Mouse (Mus musculus): ENCODE data around the gene Bpi. TPM values are rescaled to one million over a fixed set of nuclear protein-coding genes. Genes with fewer than 3 reads are reported as not detected.

Bpi gene
- not detected in 2 replicates for polyA plus RNA-seq (2015; fragmentation: Nextera tagmentation; extraction: Ambion mirVana)

- Histone ChIP-seq H3K9me3 (no peaks in the 10 kb centered on the region), H3K27me3 (no peaks in the 10 kb centered on the region), H3K36me3 (no peaks in the 10 kb centered on the region), H3K27ac (replicated peaks) (no peak within 1 kb of the TSS), H3K4me2 (no peak within 1 kb of the TSS), H3K4me3 (no peak within 1 kb of the TSS), H3K9ac (no peak within 1 kb of the TSS), H3K4me1 (replicated peaks) (0 out of 2 replicates have a peak, but pooled peaks cover 3% of the 10 kb centered on the region)
- no peak for ATAC-seq (ENCODE audit: low FRiP score, low read depth)
- WGBS: 67% methylated on average over 18 of the region's 18 CpGs
Observed at GRCm38 (mm10) chr2:158258005-158258418, at the start of gene Bpi. Bpi (plus strand) TSS chr2:158258094.

DNA sequence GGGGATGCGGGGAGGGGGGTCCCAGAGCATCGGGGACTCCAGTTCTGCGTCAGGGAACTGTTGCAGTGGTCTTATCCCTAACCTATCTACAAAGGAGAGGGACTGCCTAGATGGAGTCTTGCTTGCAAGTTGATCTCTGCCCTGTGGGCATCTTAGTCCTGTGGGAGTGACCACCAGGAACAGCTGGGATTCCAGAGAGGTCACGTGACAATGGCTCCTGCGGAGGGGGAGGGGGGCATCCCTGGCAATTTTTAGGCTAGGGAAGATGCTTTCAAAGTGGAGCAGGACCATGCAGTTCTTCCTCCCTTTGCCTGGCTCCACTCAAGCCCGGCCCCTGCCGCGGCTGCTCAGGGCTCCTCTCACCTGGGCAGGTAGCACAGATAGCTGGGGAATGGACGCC lies 48.1 kb upstream of the Bpi start:
- Histone ChIP-seq H3K27ac (replicated peaks) (no peak overlapping the region), H3K4me3 (no peak overlapping the region), H3K9me3 (no peaks in the 10 kb centered on the region), H3K36me3 (no peaks in the 10 kb centered on the region), H3K4me1 (replicated peaks) (peaks cover 6% of the 10 kb centered on the region; the same call in 1 of the 2 replicates), H3K4me2 (no peak overlapping the region), H3K9ac (no peak overlapping the region), H3K27me3 (no peaks in the 10 kb centered on the region)
- no peak for ATAC-seq (ENCODE audit: low FRiP score, low read depth)
- 69% methylated on average over 9 of the region's 9 CpGs for WGBS

GRCm38 (mm10) chr2:158210503-158210902 lies 47.4 kb upstream of the Bpi start:
- H3K9me3 ChIP-seq: no peaks in the 10 kb centered on the region
- no peak overlapping the region for H3K4me3 ChIP-seq
- ATAC-seq (ENCODE audit: low FRiP score, low read depth): no peak
- no peak overlapping the region for H3K27ac ChIP-seq (replicated peaks)
- H3K27me3 ChIP-seq: no peaks in the 10 kb centered on the region
- no peak overlapping the region for H3K4me2 ChIP-seq
- peaks cover 4% of the 10 kb centered on the region; the same call in 1 of the 2 replicates for H3K4me1 ChIP-seq (replicated peaks)
- no peak overlapping the region for H3K9ac ChIP-seq
- H3K36me3 ChIP-seq: no peaks in the 10 kb centered on the region
- WGBS: 53% methylated on average over 4 of the region's 4 CpGs

DNA sequence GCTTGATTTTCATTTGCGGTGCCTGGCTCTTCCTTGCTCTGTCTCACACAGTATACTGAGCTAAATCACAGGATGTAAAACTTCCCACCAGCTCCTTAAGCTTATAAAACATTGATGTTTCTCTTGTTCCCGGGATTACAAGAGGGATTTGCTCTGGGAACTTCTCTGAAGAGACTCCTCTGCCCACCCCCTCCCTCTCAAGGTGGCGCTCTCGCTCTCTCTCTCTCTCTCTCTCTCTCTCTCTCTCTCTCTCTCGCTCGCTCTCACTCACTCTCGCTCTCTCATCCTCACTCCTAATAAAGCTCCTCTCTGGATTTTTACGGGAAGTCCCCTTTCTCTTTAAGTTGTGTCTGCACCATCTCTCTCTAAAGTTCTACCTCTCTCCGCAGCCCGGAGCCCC lies 46.9 kb upstream of the Bpi start:
- WGBS: 26% methylated on average over 10 of the region's 10 CpGs
- no peaks in the 10 kb centered on the region for H3K36me3 ChIP-seq
- peaks cover 8% of the 10 kb centered on the region; the same call in 1 of the 2 replicates for H3K4me1 ChIP-seq (replicated peaks)
- H3K4me3 ChIP-seq: no peak overlapping the region
- H3K9ac ChIP-seq: no peak overlapping the region
- no peaks in the 10 kb centered on the region for H3K9me3 ChIP-seq
- H3K27me3 ChIP-seq: no peaks in the 10 kb centered on the region
- no peak overlapping the region for H3K27ac ChIP-seq (replicated peaks)
- no peak for ATAC-seq (ENCODE audit: low FRiP score, low read depth)
- peak overlapping the region; percentile 4; the same call in 1 of the 2 replicates for H3K4me2 ChIP-seq

- no peak overlapping the region for H3K4me3 ChIP-seq
- H3K27me3 ChIP-seq: no peaks in the 10 kb centered on the region
- H3K4me1 ChIP-seq (replicated peaks): peaks cover 8% of the 10 kb centered on the region; the same call in 1 of the 2 replicates
- no peak for ATAC-seq (ENCODE audit: low FRiP score, low read depth)
- WGBS: 65% methylated on average over 4 of the region's 4 CpGs
- no peaks in the 10 kb centered on the region for H3K9me3 ChIP-seq
- H3K9ac ChIP-seq: no peak overlapping the region
- H3K27ac ChIP-seq (replicated peaks): no peak overlapping the region
- no peaks in the 10 kb centered on the region for H3K36me3 ChIP-seq
- no peak overlapping the region for H3K4me2 ChIP-seq
Observed at GRCm38 (mm10) chr2:158211764-158212471, 46.0 kb upstream of the Bpi start.

- no peak for ATAC-seq (ENCODE audit: low FRiP score, low read depth)
- WGBS: 53% methylated on average over 9 of the region's 9 CpGs
- Histone ChIP-seq H3K4me3 (no peak overlapping the region), H3K9ac (no peak overlapping the region), H3K36me3 (no peaks in the 10 kb centered on the region), H3K9me3 (no peaks in the 10 kb centered on the region), H3K27ac (replicated peaks) (no peak overlapping the region), H3K4me1 (replicated peaks) (peaks cover 8% of the 10 kb centered on the region; the same call in 1 of the 2 replicates), H3K4me2 (no peak overlapping the region), H3K27me3 (no peaks in the 10 kb centered on the region)
Observed at GRCm38 (mm10) chr2:158215283-158216117, 42.4 kb upstream of the Bpi start.

DNA sequence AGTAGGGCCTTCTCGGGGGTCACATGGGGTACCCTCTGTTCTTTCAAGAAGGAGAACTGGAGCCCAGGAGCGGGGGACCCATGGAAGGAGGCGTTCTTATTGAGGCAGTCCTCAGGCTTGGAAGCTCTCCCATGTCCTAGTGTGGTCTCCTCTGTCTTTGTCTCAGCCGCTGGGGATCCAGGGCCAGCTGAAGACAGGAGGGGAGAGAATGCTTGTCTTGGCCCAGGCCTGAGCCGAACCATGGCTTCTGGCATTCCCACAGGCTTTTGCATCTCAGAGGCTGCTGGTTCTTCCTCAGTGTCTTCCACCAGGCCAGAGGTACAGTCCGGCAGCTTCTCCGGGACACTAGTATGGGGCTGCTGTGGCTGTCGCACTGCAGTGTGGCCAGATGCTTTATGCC lies 41.4 kb upstream of the Bpi start:
- Histone ChIP-seq H3K36me3 (no peaks in the 10 kb centered on the region), H3K4me1 (replicated peaks) (peaks cover 8% of the 10 kb centered on the region; the same call in 1 of the 2 replicates), H3K9me3 (no peaks in the 10 kb centered on the region), H3K27me3 (no peaks in the 10 kb centered on the region), H3K9ac (no peak overlapping the region), H3K4me2 (no peak overlapping the region), H3K4me3 (no peak overlapping the region), H3K27ac (replicated peaks) (no peak overlapping the region)
- 89% methylated on average over 8 of the region's 8 CpGs for WGBS
- no peak for ATAC-seq (ENCODE audit: low FRiP score, low read depth)

DNA sequence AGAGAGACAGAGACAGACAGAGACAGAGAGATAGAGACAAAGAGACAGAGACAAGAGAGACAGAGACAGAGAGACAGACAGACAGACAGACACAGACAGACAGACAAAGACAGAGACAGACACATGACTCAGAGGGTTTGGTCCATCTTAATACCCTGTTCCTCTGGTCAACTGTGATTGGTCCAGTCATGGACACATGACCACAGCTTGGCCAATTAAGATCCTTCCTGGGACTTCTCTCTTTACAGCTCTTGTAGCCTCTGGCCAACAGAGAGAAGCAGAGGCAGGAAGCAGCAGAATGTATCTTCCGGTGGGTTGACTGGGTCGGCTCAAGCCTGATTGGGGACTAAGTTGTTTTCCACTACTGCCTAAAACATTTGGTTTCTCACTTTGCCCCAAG lies 38.3 kb upstream of the Bpi start:
- no peak overlapping the region for H3K9ac ChIP-seq
- no peaks in the 10 kb centered on the region for H3K27me3 ChIP-seq
- H3K36me3 ChIP-seq: no peaks in the 10 kb centered on the region
- H3K4me1 ChIP-seq (replicated peaks): peaks cover 17% of the 10 kb centered on the region
- H3K4me2 ChIP-seq: no peak overlapping the region
- no peaks in the 10 kb centered on the region for H3K9me3 ChIP-seq
- WGBS: 95% methylated on average over 2 of the region's 2 CpGs
- no peak for ATAC-seq (ENCODE audit: low FRiP score, low read depth)
- H3K27ac ChIP-seq (replicated peaks): no peak overlapping the region
- H3K4me3 ChIP-seq: no peak overlapping the region

DNA sequence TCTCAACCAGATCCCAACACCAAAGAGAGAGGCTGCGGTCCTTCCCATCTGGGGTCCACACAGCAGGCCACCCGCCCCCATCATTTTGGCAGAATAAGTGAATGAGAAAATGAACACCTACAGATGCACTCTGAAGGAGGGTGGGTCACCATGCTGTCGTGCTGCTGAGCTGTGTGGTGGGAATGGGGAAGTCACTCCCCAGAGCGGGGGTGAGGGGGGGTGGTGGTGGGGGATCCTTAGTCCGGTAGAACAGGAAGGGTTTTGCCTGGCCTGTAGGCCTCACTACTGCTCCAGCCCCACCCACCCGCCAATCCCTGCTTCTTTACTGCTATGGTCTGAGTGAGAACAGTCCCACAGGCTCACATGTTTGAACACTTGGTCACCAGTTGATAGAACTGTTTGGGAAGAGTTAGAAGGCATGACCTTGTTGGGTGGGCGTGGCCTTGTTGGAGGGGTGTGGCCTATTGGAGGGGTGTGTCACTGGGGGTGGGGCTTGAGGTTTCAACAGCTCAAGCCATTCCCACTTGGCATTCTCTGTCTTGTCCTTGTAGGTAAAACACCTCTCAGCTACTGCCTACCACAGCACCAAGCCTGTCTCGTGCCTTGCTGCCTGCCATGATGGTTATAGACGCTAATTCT lies 36.3 kb upstream of the Bpi start:
- H3K9me3 ChIP-seq: no peaks in the 10 kb centered on the region
- no peaks in the 10 kb centered on the region for H3K27me3 ChIP-seq
- H3K4me1 ChIP-seq (replicated peaks): peaks cover 9% of the 10 kb centered on the region; the same call in 1 of the 2 replicates
- no peak overlapping the region for H3K4me2 ChIP-seq
- H3K4me3 ChIP-seq: no peak overlapping the region
- no peaks in the 10 kb centered on the region for H3K36me3 ChIP-seq
- no peak overlapping the region for H3K9ac ChIP-seq
- no peak overlapping the region for H3K27ac ChIP-seq (replicated peaks)
- 91% methylated on average over 9 of the region's 9 CpGs for WGBS
- no peak for ATAC-seq (ENCODE audit: low FRiP score, low read depth)

DNA sequence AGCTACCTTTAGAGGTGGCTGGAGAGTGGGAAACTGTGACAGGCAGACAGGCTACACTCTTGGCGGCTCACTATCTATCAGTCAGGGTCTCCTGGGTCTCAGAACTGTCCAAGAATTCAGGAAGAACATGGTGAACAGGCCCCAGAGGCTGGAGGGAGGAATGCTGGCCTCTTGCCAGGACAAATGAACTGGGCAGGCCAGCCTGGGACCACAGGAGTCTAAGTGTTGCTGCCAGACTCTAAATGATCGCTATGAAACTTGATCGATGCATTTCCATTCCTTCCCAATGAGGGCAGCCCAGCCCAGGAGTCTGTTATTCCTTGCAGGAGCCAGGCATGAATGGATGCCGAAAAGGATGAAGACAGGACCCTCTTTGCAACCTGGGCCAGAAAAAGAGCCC lies 35.2 kb upstream of the Bpi start:
- no peak overlapping the region for H3K9ac ChIP-seq
- no peaks in the 10 kb centered on the region for H3K36me3 ChIP-seq
- ATAC-seq (ENCODE audit: low FRiP score, low read depth): no peak
- no peak overlapping the region for H3K27ac ChIP-seq (replicated peaks)
- H3K4me1 ChIP-seq (replicated peaks): peaks cover 9% of the 10 kb centered on the region; the same call in 1 of the 2 replicates
- H3K27me3 ChIP-seq: no peaks in the 10 kb centered on the region
- H3K9me3 ChIP-seq: no peaks in the 10 kb centered on the region
- no peak overlapping the region for H3K4me2 ChIP-seq
- no peak overlapping the region for H3K4me3 ChIP-seq
- 42% methylated on average over 4 of the region's 4 CpGs for WGBS

DNA sequence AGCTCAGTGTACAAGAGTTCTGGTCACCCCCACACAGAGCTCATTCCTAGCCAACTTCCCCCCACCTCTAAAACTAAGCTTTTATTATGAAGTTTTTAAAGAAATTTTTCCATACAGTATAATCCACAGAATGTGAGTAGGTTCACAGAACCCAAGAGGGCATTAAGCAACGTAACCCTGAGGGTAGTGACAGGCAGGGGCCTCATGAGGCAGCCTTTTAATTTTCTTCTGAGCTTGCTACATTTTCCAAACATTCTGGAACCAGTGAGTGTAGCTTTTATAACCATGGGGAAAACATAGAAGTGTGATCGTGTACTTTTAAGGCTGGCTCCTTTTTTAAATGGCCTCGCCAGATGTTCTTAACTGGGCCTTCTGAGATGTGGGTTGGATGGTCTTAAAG lies 34.4 kb upstream of the Bpi start:
- no peak for ATAC-seq (ENCODE audit: low FRiP score, low read depth)
- Histone ChIP-seq H3K4me1 (replicated peaks) (peaks cover 9% of the 10 kb centered on the region), H3K27ac (replicated peaks) (no peak overlapping the region), H3K4me2 (no peak overlapping the region), H3K9ac (no peak overlapping the region), H3K9me3 (no peaks in the 10 kb centered on the region), H3K36me3 (no peaks in the 10 kb centered on the region), H3K27me3 (no peaks in the 10 kb centered on the region), H3K4me3 (no peak overlapping the region)
- 77% methylated on average over 3 of the region's 3 CpGs for WGBS

DNA sequence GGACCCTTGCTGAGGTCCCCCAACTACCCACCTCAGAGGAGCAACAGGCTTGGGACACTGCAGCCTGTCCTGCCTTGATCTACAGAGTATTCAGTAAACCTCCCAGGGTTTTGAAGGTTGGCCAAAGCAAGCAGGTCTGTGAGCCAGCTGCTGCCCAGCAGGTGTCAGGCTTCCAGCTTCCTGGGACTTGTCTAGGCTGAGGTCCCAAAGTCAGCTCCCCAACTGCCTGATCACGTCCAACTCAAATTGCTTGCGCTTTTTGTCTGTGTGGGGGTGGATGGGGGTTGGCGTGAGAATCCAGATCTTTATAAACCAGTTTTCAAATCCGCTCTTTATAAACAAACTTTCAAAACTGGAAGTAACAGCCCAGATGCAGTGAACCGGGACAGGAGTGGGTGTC lies 32.6 kb upstream of the Bpi start:
- H3K4me1 ChIP-seq (replicated peaks): peaks cover 26% of the 10 kb centered on the region
- no peaks in the 10 kb centered on the region for H3K36me3 ChIP-seq
- no peaks in the 10 kb centered on the region for H3K9me3 ChIP-seq
- no peak overlapping the region for H3K9ac ChIP-seq
- no peak overlapping the region for H3K27ac ChIP-seq (replicated peaks)
- 73% methylated on average over 5 of the region's 5 CpGs for WGBS
- no peaks in the 10 kb centered on the region for H3K27me3 ChIP-seq
- no peak for ATAC-seq (ENCODE audit: low FRiP score, low read depth)
- H3K4me2 ChIP-seq: no peak overlapping the region
- no peak overlapping the region for H3K4me3 ChIP-seq

Measured in hindbrain, embryonic 15.5 days (tissue).